Mouse (Mus musculus) myocyte (in vitro differentiated cells): ENCODE results near the gene Sec11a. TPM values are rescaled to one million over a fixed set of nuclear protein-coding genes. Genes with fewer than 3 reads are reported as not detected.

Source experiments
- H3K27me3 ChIP-seq: one replicate; pipeline ENCODE4 v1.6.1; 2011; ENCODE audit not compliant: control insufficient read depth, insufficient read depth, insufficient read length
- H3K36me3 ChIP-seq: one replicate; pipeline ENCODE4 v1.6.1; 2011; ENCODE audit not compliant: control insufficient read depth, insufficient read depth
- H3K4me2 ChIP-seq: one replicate; pipeline ENCODE4 v1.6.1; 2011; ENCODE audit warnings: low read depth, control low read depth
- H3K4me3 ChIP-seq: one replicate; pipeline ENCODE4 v1.5.1; 2011; ENCODE audit warnings: mild to moderate bottlenecking, control low read depth, moderate library complexity
- H3K79me2 ChIP-seq: one replicate; pipeline ENCODE4 v1.6.1; 2011; ENCODE audit not compliant: control insufficient read depth, insufficient read depth
- H3ac ChIP-seq: one replicate; pipeline ENCODE4 v1.6.1; 2011; ENCODE audit not compliant: control insufficient read depth, insufficient read length
- CEBPB ChIP-seq: IDR thresholded peaks from 2 replicates; pipeline ENCODE4 v1.6.1; 2011; ENCODE audit warnings: mild to moderate bottlenecking, moderate library complexity; ENCODE audit not compliant: poor library complexity, insufficient read depth, severe bottlenecking
- E2F4 ChIP-seq: IDR thresholded peaks from one replicate; pipeline ENCODE4 v1.6.1; 2011; ENCODE audit warnings: mild to moderate bottlenecking, control low read depth, moderate library complexity; ENCODE audit not compliant: insufficient read depth
- MAX ChIP-seq: IDR thresholded peaks from one replicate; pipeline ENCODE4 v1.6.1; 2011; ENCODE audit warnings: low read depth, mild to moderate bottlenecking, control low read depth
- MYOD1 ChIP-seq, 3 experiments: IDR thresholded peaks; one replicate each; pipeline ENCODE4 v1.6.1; 2011; ENCODE audit warnings: control low read depth in 2 of 3, low read depth in 2 of 3, mild to moderate bottlenecking in 2 of 3, moderate library complexity in 1 of 3; ENCODE audit not compliant: insufficient read length in 2 of 3, control insufficient read depth in 1 of 3
- MYOG ChIP-seq, 3 experiments: IDR thresholded peaks; one replicate each; pipeline ENCODE4 v1.6.1; 2011; ENCODE audit warnings: control low read depth in 2 of 3, low read depth in 2 of 3, mild to moderate bottlenecking in 2 of 3; ENCODE audit not compliant: insufficient read length in 2 of 3, control insufficient read depth in 1 of 3, insufficient read depth in 1 of 3
- POLR2A ChIP-seq: IDR thresholded peaks from one replicate; pipeline ENCODE4 v1.6.1; 2011; ENCODE audit warnings: low read depth, mild to moderate bottlenecking, control low read depth, moderate library complexity; ENCODE audit not compliant: insufficient read length
- POLR2AphosphoS2 ChIP-seq: IDR thresholded peaks from one replicate; pipeline ENCODE4 v1.6.1; 2011; ENCODE audit warnings: low read depth, control low read depth; ENCODE audit not compliant: insufficient read length
- REST ChIP-seq: IDR thresholded peaks from one replicate; pipeline ENCODE4 v1.6.1; 2011; ENCODE audit warnings: mild to moderate bottlenecking, control low read depth, moderate library complexity; ENCODE audit not compliant: insufficient read depth, insufficient read length
- SRF ChIP-seq: IDR thresholded peaks from one replicate; pipeline ENCODE4 v1.6.1; 2011; ENCODE audit warnings: low read depth; ENCODE audit not compliant: control insufficient read depth, insufficient read length
- TCF12 ChIP-seq: IDR thresholded peaks from one replicate; pipeline ENCODE4 v1.6.1; 2011; ENCODE audit warnings: mild to moderate bottlenecking, control low read depth; ENCODE audit not compliant: poor library complexity, insufficient read depth, severe bottlenecking
- TCF3 ChIP-seq: IDR thresholded peaks from one replicate; pipeline ENCODE4 v1.6.1; 2011; ENCODE audit warnings: low read depth, control low read depth; ENCODE audit not compliant: insufficient read length
- USF1 ChIP-seq: IDR thresholded peaks from one replicate; pipeline ENCODE4 v1.6.1; 2011; ENCODE audit warnings: low read depth, mild to moderate bottlenecking, control low read depth, moderate library complexity
- polyA plus RNA-seq: library from polyadenylated mRNA; unstranded; fragments of >200 nt; fragmentation: generic; extraction: Trizol; gene quantifications from one replicate; pipeline ENCODE4 v1.2.1, GENCODE M21; 2012; ENCODE audit warnings: missing spikeins

The Sec11a gene
- polyA plus RNA-seq, 1 experiment = 95.7 TPM

DNA sequence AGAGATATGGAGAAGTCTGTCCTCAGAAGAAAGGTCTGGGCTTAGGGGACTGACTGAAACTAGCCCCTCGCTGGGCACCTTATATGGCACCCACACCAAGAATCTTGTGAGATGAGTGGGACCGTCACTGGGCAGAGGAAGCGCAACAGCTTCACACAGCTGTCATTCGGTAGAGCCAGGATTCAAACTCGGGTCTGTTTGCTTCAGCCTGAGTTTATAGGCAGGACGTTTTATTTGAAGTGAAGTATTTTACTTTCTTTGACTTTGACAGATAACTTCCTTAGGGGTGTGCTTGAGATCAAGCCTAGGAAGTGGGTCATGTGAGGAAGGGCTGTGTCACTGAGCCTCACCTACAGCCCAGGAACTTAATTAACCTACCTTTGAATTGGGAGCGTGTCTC lies 82.1 kb downstream of the Sec11a start:
- H3K4me3 ChIP-seq = no peak overlapping the region
- H3ac ChIP-seq = no peak overlapping the region
- no peaks in the 10 kb centered on the region for H3K27me3 ChIP-seq
- H3K36me3 ChIP-seq = peaks cover 13% of the 10 kb centered on the region
- H3K4me2 ChIP-seq = no peak overlapping the region
- TF ChIP-seq E2F4 (no peak), CEBPB (no peak), TCF12 (no peak), MAX (no peak), USF1 (no peak), REST (no peak)
- H3K79me2 ChIP-seq = peaks cover 11% of the 10 kb centered on the region

DNA sequence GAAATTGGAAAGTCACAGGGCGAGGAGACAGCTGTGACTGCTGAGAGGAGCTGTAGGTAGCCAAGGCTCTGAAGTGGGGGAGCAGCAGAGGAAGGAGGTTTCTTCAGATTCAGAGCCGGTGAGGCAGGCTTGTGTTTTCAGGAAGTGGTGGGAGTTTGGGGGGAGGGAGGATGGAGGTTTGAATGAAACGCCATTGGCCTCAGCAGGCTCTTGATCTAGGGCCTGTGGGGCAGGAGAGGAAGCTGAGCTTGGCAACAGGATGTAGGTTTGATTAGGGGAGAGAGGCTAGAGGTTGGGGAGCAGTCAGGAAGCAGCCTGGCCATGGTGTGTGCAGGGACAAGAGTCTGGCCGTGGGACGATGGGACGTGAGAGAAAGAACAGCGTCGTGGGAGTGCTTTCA lies 82.7 kb downstream of the Sec11a start:
- peaks cover 13% of the 10 kb centered on the region for H3K36me3 ChIP-seq
- H3K4me3 ChIP-seq = no peak overlapping the region
- H3K27me3 ChIP-seq = no peaks in the 10 kb centered on the region
- H3ac ChIP-seq = no peak overlapping the region
- H3K4me2 ChIP-seq = no peak overlapping the region
- H3K79me2 ChIP-seq = peaks cover 11% of the 10 kb centered on the region
- TF ChIP-seq E2F4 (no peak), MAX (no peak), SRF (no peak), CEBPB (no peak), POLR2AphosphoS2 (no peak)

DNA sequence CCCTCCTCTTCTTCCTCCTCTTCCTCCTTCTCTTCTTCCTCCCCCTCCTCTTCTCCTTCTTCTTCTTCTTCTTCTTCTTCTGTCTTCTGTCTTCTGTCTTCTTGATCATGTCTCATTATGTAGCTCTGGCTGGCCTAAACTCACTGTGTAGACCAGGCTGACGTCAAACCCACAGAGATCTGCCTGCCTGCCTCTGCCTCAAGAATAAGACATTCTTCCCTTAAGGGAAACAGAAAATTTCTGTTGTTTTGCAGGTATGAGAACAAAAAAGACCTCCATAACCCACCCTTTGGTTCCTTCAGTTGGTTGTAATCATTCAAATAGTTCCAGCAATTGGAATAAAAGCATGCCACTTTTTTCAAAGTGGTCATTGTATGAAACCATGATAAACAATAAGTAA lies 83.4 kb downstream of the Sec11a start:
- no peak overlapping the region for H3K4me2 ChIP-seq

DNA sequence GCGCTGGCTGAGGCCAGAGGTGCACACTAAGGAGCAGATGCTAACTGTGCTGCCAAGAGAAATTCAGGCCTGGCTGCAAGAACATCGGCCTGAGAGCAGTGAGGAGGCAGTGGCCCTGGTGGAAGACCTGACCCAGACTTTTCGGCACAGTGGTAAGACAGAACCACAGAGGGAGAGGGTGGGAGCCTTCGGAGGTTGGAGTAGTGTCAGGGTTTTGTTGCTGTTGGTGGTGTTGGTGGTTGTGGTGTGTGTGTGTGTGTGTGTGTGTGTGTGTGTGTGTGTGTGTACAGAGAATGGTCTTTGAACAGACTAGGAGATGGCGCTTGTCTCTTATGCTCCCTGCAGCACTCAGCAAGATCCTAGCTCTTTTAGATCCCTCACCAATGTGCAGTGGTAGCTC lies 84.1 kb downstream of the Sec11a start:
- Histone ChIP-seq H3K4me2 (no peak overlapping the region), H3K79me2 (peaks cover 11% of the 10 kb centered on the region), H3K27me3 (no peaks in the 10 kb centered on the region), H3K36me3 (peaks cover 1% of the 10 kb centered on the region), H3ac (no peak overlapping the region), H3K4me3 (no peak overlapping the region)
- TF ChIP-seq POLR2A (no peak), USF1 (no peak), TCF12 (no peak), E2F4 (no peak), REST (no peak), TCF3 (no peak), SRF (no peak), POLR2AphosphoS2 (no peak), MYOG (IDR thresholded peaks at IDR 0.05; ENCODE audit: control insufficient read depth in 1 of 3, insufficient read depth in 1 of 3, insufficient read length in 2 of 3, low read depth in 2 of 3) (no peak), MAX (no peak)

More for the DNA sequence above, 83.4 kb downstream of the Sec11a start:
- no peaks in the 10 kb centered on the region for H3K27me3 ChIP-seq
- peaks cover 11% of the 10 kb centered on the region for H3K79me2 ChIP-seq
- no peak overlapping the region for H3K4me3 ChIP-seq
- TF ChIP-seq USF1 = no peak
- no peak for TF ChIP-seq E2F4
- no peak for TF ChIP-seq REST
- TF ChIP-seq SRF = no peak
- no peak for TF ChIP-seq MYOD1 (IDR thresholded peaks at IDR 0.05; ENCODE audit: control insufficient read depth in 1 of 3, insufficient read length in 2 of 3, low read depth in 2 of 3)
- no peak for TF ChIP-seq CEBPB
- no peak for TF ChIP-seq TCF3
- TF ChIP-seq TCF12 = no peak
- no peak for TF ChIP-seq POLR2A
- TF ChIP-seq POLR2AphosphoS2 = no peak
- TF ChIP-seq MYOG (IDR thresholded peaks at IDR 0.05; ENCODE audit: control insufficient read depth in 1 of 3, insufficient read depth in 1 of 3, insufficient read length in 2 of 3, low read depth in 2 of 3) = no peak
- no peak for TF ChIP-seq MAX
- no peak overlapping the region for H3ac ChIP-seq
- peaks cover 8% of the 10 kb centered on the region for H3K36me3 ChIP-seq

DNA sequence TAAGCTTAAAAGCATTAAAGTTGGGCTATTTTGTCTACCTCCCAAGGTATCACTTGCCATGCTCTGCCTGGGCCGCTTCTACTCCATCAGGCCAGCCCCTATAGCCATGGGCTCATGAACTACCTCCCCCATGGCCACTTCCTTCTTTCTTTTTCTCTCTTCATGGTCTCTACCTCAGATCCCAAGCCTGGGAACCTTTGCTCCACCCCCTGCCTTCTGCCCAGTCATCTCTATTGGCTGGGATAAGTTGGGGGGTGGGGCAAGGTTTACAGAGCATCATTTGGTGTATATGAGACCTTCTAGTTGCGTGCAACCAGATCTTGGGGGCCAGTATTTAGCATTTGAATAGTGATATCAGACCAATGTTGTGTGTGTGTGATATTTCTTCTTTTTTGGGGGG lies 85.1 kb downstream of the Sec11a start:
- Histone ChIP-seq H3K4me2 (no peak overlapping the region), H3K27me3 (no peaks in the 10 kb centered on the region), H3K79me2 (peaks cover 11% of the 10 kb centered on the region), H3K36me3 (no peaks in the 10 kb centered on the region), H3K4me3 (no peak overlapping the region), H3ac (no peak overlapping the region)
- no peak for TF ChIP-seq MAX
- TF ChIP-seq REST = no peak

DNA sequence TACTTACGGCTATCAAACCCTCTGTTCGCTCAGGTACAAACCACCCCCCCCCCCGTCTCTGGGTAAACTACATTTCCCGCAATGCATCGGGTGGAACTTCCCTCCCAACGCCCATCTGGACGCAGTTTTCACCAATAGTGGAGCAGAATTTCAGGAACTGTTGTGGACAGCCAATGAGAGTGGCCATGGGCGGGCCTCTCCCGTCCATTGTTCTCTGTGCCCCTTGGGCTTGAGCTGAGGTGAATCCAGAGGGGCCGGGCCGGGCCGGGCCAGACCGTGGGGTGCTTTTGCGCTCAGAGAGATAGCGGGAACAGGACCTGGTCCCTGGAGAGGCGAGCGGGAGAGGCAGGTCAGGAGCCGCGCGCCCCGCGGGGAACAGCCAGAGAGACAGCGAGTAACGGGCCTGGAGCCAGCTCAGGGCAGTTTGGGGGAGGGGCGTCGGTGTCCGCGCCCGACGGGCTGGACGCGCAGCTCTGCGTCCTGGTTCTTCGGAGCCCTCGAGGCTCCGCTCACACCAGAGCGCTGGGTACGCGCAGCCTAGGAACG lies 86.8 kb downstream of the Sec11a start, which contains the start of gene Zscan2:
Gene Zscan2, plus strand, starts transcription at position 192 of the 546 bp plus-strand sequence.
- H3ac ChIP-seq = peak within 1 kb of the TSS; percentile 79
- TF ChIP-seq POLR2A = peak; percentile 50
- peak; percentile 76 for TF ChIP-seq POLR2AphosphoS2
- no peak for TF ChIP-seq TCF3
- no peaks in the 10 kb centered on the region for H3K27me3 ChIP-seq
- H3K79me2 ChIP-seq = peaks cover 6% of the 10 kb centered on the region
- H3K4me3 ChIP-seq = peak within 1 kb of the TSS; percentile 68
- H3K4me2 ChIP-seq = peak within 1 kb of the TSS; percentile 97
- H3K36me3 ChIP-seq = no peaks in the 10 kb centered on the region
